Mouse (Mus musculus) testis, adult 2 months (tissue): ENCODE measurements around the gene Htr7. TPM values are rescaled to one million over a fixed set of nuclear protein-coding genes. Genes with fewer than 3 reads are reported as not detected.

ENCODE experiments used
- H3K27ac ChIP-seq: fragments of 200-500 bp; 2 replicates; pipeline ENCODE4 v1.5.1; 2012; ENCODE audit warnings: low read depth, low read length; ENCODE audit not compliant: control insufficient read depth, insufficient read depth
- H3K27me3 ChIP-seq: fragments of 200-500 bp; 2 replicates; pipeline ENCODE4 v1.6.1; 2012; ENCODE audit warnings: mild to moderate bottlenecking, low read length, moderate library complexity; ENCODE audit not compliant: control insufficient read depth, insufficient read depth
- H3K36me3 ChIP-seq: fragments of 200-500 bp; 2 replicates; pipeline ENCODE4 v1.6.1; 2012; ENCODE audit warnings: mild to moderate bottlenecking, low read length; ENCODE audit not compliant: control insufficient read depth, insufficient read depth
- H3K4me1 ChIP-seq: fragments of 200-500 bp; 2 replicates; pipeline ENCODE4 v1.6.1; 2012; ENCODE audit warnings: low read length; ENCODE audit not compliant: control insufficient read depth, insufficient read depth
- H3K4me3 ChIP-seq: fragments of 200-500 bp; 2 replicates; pipeline ENCODE4 v1.5.1; 2012; ENCODE audit warnings: low read depth, mild to moderate bottlenecking, low read length, moderate library complexity, mixed read lengths; ENCODE audit not compliant: control insufficient read depth
- CTCF ChIP-seq: fragments of 200-500 bp; IDR thresholded peaks from 2 replicates; pipeline ENCODE4 v1.5.1; 2012; ENCODE audit warnings: low read depth, mild to moderate bottlenecking, inconsistent platforms, low read length, moderate library complexity; ENCODE audit not compliant: control insufficient read depth, insufficient read depth, insufficient replicate concordance
- POLR2A ChIP-seq: fragments of 200-500 bp; IDR thresholded peaks from 2 replicates; pipeline ENCODE4 v1.6.1; 2012; ENCODE audit warnings: low read depth, mild to moderate bottlenecking, inconsistent platforms, low read length, moderate library complexity; ENCODE audit not compliant: control insufficient read depth
- polyA plus RNA-seq: library from polyadenylated mRNA; depleted of rRNA; stranded (reverse); fragments of >200 nt; gene quantifications from 2 replicates; pipeline ENCODE4 v1.2.3, GENCODE M21; 2012

Htr7 gene
- polyA plus RNA-seq, 1 experiment = 0.12 TPM

- no peak overlapping the region for H3K4me3 ChIP-seq
- TF ChIP-seq POLR2A (no peak), CTCF (no peak)
- H3K36me3 ChIP-seq = no peaks in the 10 kb centered on the region
- H3K27me3 ChIP-seq = no peaks in the 10 kb centered on the region
- no peak overlapping the region for H3K27ac ChIP-seq
- no peaks in the 10 kb centered on the region for H3K4me1 ChIP-seq
Observed at GRCm38 (mm10) chr19:36002476-36003445, 54.5 kb downstream of the Htr7 start.

DNA sequence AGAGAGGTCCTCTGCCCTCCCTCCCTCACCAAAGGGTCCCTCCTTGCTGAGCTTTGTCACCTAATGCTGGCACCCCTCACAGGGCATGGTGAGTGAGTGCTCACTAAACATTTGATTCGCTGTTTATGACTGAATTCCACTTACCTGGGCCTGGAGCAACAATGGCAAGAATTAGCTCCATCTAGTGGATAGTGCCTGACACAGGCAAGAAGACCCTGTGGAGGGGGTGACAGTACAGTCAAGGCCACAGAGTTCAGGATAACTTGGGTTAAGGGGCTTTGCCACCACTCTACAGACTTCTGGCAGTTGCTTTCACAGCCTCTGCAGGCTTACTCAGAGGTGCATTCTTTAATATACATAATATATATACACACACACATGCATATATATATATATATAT, 55.8 kb downstream of the Htr7 start:
- no peaks in the 10 kb centered on the region for H3K27me3 ChIP-seq
- TF ChIP-seq POLR2A (no peak), CTCF (no peak)
- no peaks in the 10 kb centered on the region for H3K36me3 ChIP-seq
- no peaks in the 10 kb centered on the region for H3K4me1 ChIP-seq
- no peak overlapping the region for H3K27ac ChIP-seq
- H3K4me3 ChIP-seq = no peak overlapping the region

GRCm38 (mm10) chr19:36000955-36001354, 56.4 kb downstream of the Htr7 start:
- H3K4me3 ChIP-seq = no peak overlapping the region
- no peak overlapping the region for H3K27ac ChIP-seq
- no peak for TF ChIP-seq POLR2A
- no peak for TF ChIP-seq CTCF
- no peaks in the 10 kb centered on the region for H3K36me3 ChIP-seq
- no peaks in the 10 kb centered on the region for H3K4me1 ChIP-seq
- no peaks in the 10 kb centered on the region for H3K27me3 ChIP-seq

DNA sequence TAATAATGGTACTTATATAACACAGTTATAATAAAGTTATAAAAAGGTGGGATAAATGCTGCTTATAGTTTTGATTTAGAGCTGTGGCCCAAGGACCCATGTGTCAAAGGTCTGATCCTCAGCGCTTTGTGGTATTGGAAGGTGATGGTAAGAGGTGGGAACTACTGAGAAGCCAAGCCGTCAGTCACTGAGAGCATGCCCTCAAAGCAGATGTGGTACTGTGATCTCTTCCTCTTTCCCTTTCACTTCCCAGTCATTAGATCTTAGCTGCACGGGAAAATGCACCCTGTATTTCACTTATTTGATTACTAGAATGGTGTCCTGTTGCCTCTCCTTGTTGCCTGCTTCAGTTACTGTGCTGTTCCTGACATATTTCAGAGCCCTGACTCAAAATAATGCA, 59.9 kb downstream of the Htr7 start:
- Histone ChIP-seq H3K36me3 (no peaks in the 10 kb centered on the region), H3K4me1 (no peaks in the 10 kb centered on the region), H3K4me3 (no peak overlapping the region), H3K27ac (no peak overlapping the region), H3K27me3 (no peaks in the 10 kb centered on the region)
- TF ChIP-seq CTCF (no peak), POLR2A (no peak)

DNA sequence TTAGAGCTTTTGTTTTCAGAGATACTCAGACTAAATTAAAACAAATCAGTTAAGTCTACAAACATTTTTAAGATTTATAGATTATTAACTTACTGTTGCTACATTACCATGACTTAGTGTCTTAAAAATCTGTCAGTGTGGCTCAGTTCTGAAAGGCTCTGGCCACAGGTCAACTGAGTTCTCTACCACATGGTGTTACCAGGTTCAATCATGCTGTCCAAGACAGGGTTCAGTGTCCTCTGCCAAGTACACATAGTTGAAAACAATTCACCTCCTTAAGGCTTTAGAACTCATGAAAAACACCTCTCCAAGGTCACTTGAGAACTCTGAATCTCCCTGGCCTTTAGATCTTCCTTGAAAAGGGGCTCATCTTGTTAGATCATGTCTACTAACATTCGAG, 69.8 kb downstream of the Htr7 start:
- TF ChIP-seq CTCF = no peak
- no peak for TF ChIP-seq POLR2A
- H3K27me3 ChIP-seq = no peaks in the 10 kb centered on the region
- no peak overlapping the region for H3K27ac ChIP-seq

GRCm38 (mm10) chr19:35974681-35975080, 82.6 kb downstream of the Htr7 start:
- Histone ChIP-seq H3K27ac (no peak overlapping the region), H3K4me1 (no peaks in the 10 kb centered on the region), H3K27me3 (no peaks in the 10 kb centered on the region), H3K4me3 (no peak overlapping the region), H3K36me3 (no peaks in the 10 kb centered on the region)
- no peak for TF ChIP-seq CTCF
- TF ChIP-seq POLR2A = no peak

More for the DNA sequence above, 69.8 kb downstream of the Htr7 start:
- no peak overlapping the region for H3K4me3 ChIP-seq
- H3K4me1 ChIP-seq = no peaks in the 10 kb centered on the region
- H3K36me3 ChIP-seq = no peaks in the 10 kb centered on the region

DNA sequence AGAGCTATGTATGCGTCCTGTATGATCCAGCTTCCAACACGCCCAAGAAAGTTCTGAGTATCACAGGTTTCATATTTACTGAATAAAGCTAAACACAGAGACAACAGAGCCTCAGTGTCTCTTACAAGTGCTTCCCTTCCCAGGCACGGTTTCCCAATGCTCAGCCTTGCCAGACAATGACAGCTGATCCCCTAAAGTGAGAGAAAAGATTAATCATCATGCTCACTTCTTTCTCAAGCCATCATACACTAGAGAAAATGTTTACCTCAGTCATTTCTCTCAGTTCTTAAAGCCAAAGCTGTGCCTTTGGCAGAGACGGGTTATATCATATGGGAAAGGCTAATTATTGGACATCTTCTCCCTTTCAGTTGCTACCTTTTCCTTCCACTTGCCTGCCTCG, 99.7 kb downstream of the Htr7 start:
- no peaks in the 10 kb centered on the region for H3K27me3 ChIP-seq
- H3K27ac ChIP-seq = no peak overlapping the region
- H3K4me1 ChIP-seq = no peaks in the 10 kb centered on the region
- H3K4me3 ChIP-seq = no peak overlapping the region
- H3K36me3 ChIP-seq = no peaks in the 10 kb centered on the region
- TF ChIP-seq CTCF = no peak
- TF ChIP-seq POLR2A = no peak
